Mouse (Mus musculus): ENCODE measurements around the gene Prc1. TPM values are rescaled to one million over a fixed set of nuclear protein-coding genes. Genes with fewer than 3 reads are reported as not detected.

Prc1 gene
- polyA plus RNA-seq (2012; rRNA removed) = 44.8 and 47.7 TPM in 2 replicates

- peak; percentile 78 for TF ChIP-seq POLR2A (IDR thresholded peaks at IDR 0.05; ENCODE audit: control insufficient read depth, low read depth, low read length)
- TF ChIP-seq CTCF (IDR thresholded peaks at IDR 0.05; ENCODE audit: control insufficient read depth, insufficient read depth, insufficient replicate concordance, low read depth, low read length) = no peak
- Histone ChIP-seq H3K4me3 (ENCODE audit: control insufficient read depth, low read depth, low read length) (peak within 1 kb of the TSS; percentile 96), H3K4me1 (ENCODE audit: control insufficient read depth, insufficient read depth, low read length) (no peaks in the 10 kb centered on the region; the same call in 1 of the 2 replicates), H3K27ac (ENCODE audit: control insufficient read depth, insufficient read depth, low read depth, low read length) (peak within 1 kb of the TSS; percentile 96), H3K36me3 (ENCODE audit: control insufficient read depth, insufficient read depth, low read length) (no peaks in the 10 kb centered on the region; the same call in 1 of the 2 replicates), H3K27me3 (ENCODE audit: control insufficient read depth, insufficient read depth, low read length) (no peaks in the 10 kb centered on the region)
These were observed at the start of gene Prc1 for GRCm38 (mm10) chr7:80294062-80294763. TSS of gene Prc1 (plus strand) at chr7:80294450.

DNA sequence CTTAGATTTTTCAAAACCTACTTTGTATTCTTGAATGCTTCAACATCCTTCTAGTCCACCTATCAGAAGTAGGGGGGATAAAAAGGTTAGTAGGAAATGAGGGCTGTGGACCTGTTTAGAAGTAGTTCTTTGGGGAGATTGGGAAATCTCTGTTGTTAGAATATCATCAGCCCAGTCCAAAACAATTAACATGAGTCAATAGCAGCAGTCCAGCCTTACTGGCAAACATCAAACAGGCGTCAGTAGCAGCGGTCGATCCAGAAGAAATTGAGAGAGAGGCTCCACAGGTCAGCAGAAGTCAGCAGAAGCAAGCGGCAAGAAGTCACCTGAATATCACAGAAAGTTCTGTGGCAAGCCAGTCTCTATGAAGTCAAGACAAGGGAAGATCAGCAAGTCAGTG lies 49.4 kb upstream of the Prc1 start:
- Histone ChIP-seq H3K4me1 (ENCODE audit: control insufficient read depth, insufficient read depth, low read length) (no peaks in the 10 kb centered on the region; the same call in 1 of the 2 replicates), H3K36me3 (ENCODE audit: control insufficient read depth, insufficient read depth, low read length) (no peaks in the 10 kb centered on the region; the same call in 1 of the 2 replicates), H3K4me3 (ENCODE audit: control insufficient read depth, low read depth, low read length) (peak overlapping the region; percentile 23; the same call in 1 of the 2 replicates), H3K27ac (ENCODE audit: control insufficient read depth, insufficient read depth, low read depth, low read length) (no peak overlapping the region), H3K27me3 (ENCODE audit: control insufficient read depth, insufficient read depth, low read length) (no peaks in the 10 kb centered on the region)
- TF ChIP-seq POLR2A (IDR thresholded peaks at IDR 0.05; ENCODE audit: control insufficient read depth, low read depth, low read length) (no peak), CTCF (IDR thresholded peaks at IDR 0.05; ENCODE audit: control insufficient read depth, insufficient read depth, insufficient replicate concordance, low read depth, low read length) (no peak)

DNA sequence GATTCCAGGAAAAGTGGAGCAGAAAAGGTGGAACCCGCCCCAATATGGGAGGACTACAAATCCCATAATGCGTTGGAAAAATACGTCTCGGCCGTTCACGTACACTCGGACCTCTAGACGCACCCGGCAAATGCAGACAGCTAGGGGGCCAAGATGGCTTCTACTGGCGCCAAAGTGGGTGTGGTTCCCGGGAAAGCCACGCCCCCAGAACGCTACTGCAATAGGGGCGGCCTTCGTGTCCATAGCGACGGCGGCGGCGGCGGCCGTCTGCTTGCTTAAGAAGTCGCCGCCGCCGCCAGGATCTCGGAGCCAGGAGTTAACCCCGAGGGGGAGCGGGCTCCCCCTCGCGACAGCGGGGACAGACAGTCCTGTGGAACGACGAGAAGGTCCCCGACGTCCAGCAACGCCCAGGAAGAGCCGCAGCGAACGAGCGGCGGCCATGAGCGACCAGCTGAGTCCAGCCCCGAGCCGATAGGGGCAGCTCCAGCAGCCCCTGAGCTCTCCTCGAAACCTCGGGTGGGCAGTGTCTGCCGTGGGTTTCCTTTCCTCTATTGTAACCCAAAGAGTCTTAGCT lies 48.0 kb upstream of the Prc1 start, which contains the start of gene Ttll13:
Gene Ttll13 (plus strand): TSS at position 229 of the 574 bp plus-strand sequence.
- Histone ChIP-seq H3K27ac (ENCODE audit: control insufficient read depth, insufficient read depth, low read depth, low read length) (peak within 1 kb of the TSS; percentile 91), H3K27me3 (ENCODE audit: control insufficient read depth, insufficient read depth, low read length) (no peaks in the 10 kb centered on the region), H3K4me3 (ENCODE audit: control insufficient read depth, low read depth, low read length) (peak within 1 kb of the TSS; percentile 93), H3K4me1 (ENCODE audit: control insufficient read depth, insufficient read depth, low read length) (no peaks in the 10 kb centered on the region; the same call in 1 of the 2 replicates), H3K36me3 (ENCODE audit: control insufficient read depth, insufficient read depth, low read length) (no peaks in the 10 kb centered on the region; the same call in 1 of the 2 replicates)
- TF ChIP-seq CTCF (IDR thresholded peaks at IDR 0.05; ENCODE audit: control insufficient read depth, insufficient read depth, insufficient replicate concordance, low read depth, low read length) = peak; percentile 14; the same call in 1 of the 2 replicates
- peak; percentile 64 for TF ChIP-seq POLR2A (IDR thresholded peaks at IDR 0.05; ENCODE audit: control insufficient read depth, low read depth, low read length)

GRCm38 (mm10) chr7:80246859-80247258 lies 47.4 kb upstream of the Prc1 start:
- H3K27ac ChIP-seq (ENCODE audit: control insufficient read depth, insufficient read depth, low read depth, low read length) = no peak overlapping the region
- no peak for TF ChIP-seq POLR2A (IDR thresholded peaks at IDR 0.05; ENCODE audit: control insufficient read depth, low read depth, low read length)
- no peak for TF ChIP-seq CTCF (IDR thresholded peaks at IDR 0.05; ENCODE audit: control insufficient read depth, insufficient read depth, insufficient replicate concordance, low read depth, low read length)
- peak overlapping the region; percentile 93 for H3K4me3 ChIP-seq (ENCODE audit: control insufficient read depth, low read depth, low read length)
- no peaks in the 10 kb centered on the region; the same call in 1 of the 2 replicates for H3K36me3 ChIP-seq (ENCODE audit: control insufficient read depth, insufficient read depth, low read length)
- H3K4me1 ChIP-seq (ENCODE audit: control insufficient read depth, insufficient read depth, low read length) = no peaks in the 10 kb centered on the region; the same call in 1 of the 2 replicates
- no peaks in the 10 kb centered on the region for H3K27me3 ChIP-seq (ENCODE audit: control insufficient read depth, insufficient read depth, low read length)

- Histone ChIP-seq H3K36me3 (ENCODE audit: control insufficient read depth, insufficient read depth, low read length) (no peaks in the 10 kb centered on the region; the same call in 1 of the 2 replicates), H3K27me3 (ENCODE audit: control insufficient read depth, insufficient read depth, low read length) (no peaks in the 10 kb centered on the region), H3K4me1 (ENCODE audit: control insufficient read depth, insufficient read depth, low read length) (no peaks in the 10 kb centered on the region), H3K4me3 (ENCODE audit: control insufficient read depth, low read depth, low read length) (no peak overlapping the region), H3K27ac (ENCODE audit: control insufficient read depth, insufficient read depth, low read depth, low read length) (no peak overlapping the region)
- TF ChIP-seq CTCF (IDR thresholded peaks at IDR 0.05; ENCODE audit: control insufficient read depth, insufficient read depth, insufficient replicate concordance, low read depth, low read length) (no peak), POLR2A (IDR thresholded peaks at IDR 0.05; ENCODE audit: control insufficient read depth, low read depth, low read length) (no peak)
These were observed 41.8 kb upstream of the Prc1 start for GRCm38 (mm10) chr7:80252437-80252836.

GRCm38 (mm10) chr7:80252886-80253285 lies 41.4 kb upstream of the Prc1 start:
- H3K27me3 ChIP-seq (ENCODE audit: control insufficient read depth, insufficient read depth, low read length) = no peaks in the 10 kb centered on the region

DNA sequence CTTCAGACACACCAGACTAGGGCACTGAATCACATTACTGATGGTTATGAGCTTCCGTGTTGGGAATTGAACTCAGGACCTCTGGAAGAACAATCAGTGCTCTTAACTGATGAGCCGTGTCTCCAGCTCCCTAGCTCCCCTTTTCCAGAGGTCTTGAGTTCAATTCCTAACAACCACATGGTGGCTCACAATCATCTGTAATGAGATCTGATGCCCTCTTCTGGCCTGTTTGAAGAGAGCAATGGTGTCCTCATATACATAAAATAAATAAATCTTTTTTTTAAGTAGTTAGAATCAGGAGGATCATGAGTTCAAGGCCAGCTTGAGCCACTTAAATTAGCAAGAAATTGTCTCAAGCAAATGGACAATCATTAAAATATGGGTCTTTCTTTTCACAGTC lies 38.3 kb upstream of the Prc1 start:
- Histone ChIP-seq H3K36me3 (ENCODE audit: control insufficient read depth, insufficient read depth, low read length) (no peaks in the 10 kb centered on the region), H3K27me3 (ENCODE audit: control insufficient read depth, insufficient read depth, low read length) (no peaks in the 10 kb centered on the region), H3K4me3 (ENCODE audit: control insufficient read depth, low read depth, low read length) (no peak overlapping the region), H3K4me1 (ENCODE audit: control insufficient read depth, insufficient read depth, low read length) (peaks cover 7% of the 10 kb centered on the region), H3K27ac (ENCODE audit: control insufficient read depth, insufficient read depth, low read depth, low read length) (no peak overlapping the region)
- no peak for TF ChIP-seq CTCF (IDR thresholded peaks at IDR 0.05; ENCODE audit: control insufficient read depth, insufficient read depth, insufficient replicate concordance, low read depth, low read length)
- no peak for TF ChIP-seq POLR2A (IDR thresholded peaks at IDR 0.05; ENCODE audit: control insufficient read depth, low read depth, low read length)

More at GRCm38 (mm10) chr7:80252886-80253285, 41.4 kb upstream of the Prc1 start:
- Histone ChIP-seq H3K4me1 (ENCODE audit: control insufficient read depth, insufficient read depth, low read length) (no peaks in the 10 kb centered on the region), H3K36me3 (ENCODE audit: control insufficient read depth, insufficient read depth, low read length) (no peaks in the 10 kb centered on the region; the same call in 1 of the 2 replicates), H3K4me3 (ENCODE audit: control insufficient read depth, low read depth, low read length) (no peak overlapping the region), H3K27ac (ENCODE audit: control insufficient read depth, insufficient read depth, low read depth, low read length) (no peak overlapping the region)
- TF ChIP-seq CTCF (IDR thresholded peaks at IDR 0.05; ENCODE audit: control insufficient read depth, insufficient read depth, insufficient replicate concordance, low read depth, low read length) = no peak
- TF ChIP-seq POLR2A (IDR thresholded peaks at IDR 0.05; ENCODE audit: control insufficient read depth, low read depth, low read length) = no peak

Measured in testis, adult 2 months (tissue).